In genomic region chr5:75084393-75084870, GRCm38 (mm10) we compare ENCODE assay signal across 16 mouse cellular contexts. TPM values are rescaled to one million over a fixed set of nuclear protein-coding genes. Genes with fewer than 3 reads are reported as not detected.
DNase-seq lines count a peak whose midpoint lies in the region; ATAC-seq and TF ChIP-seq lines count a peak whose summit lies in the region.
"Had no signal": no experiment of that assay in that cellular context is flagged by ENCODE, and none has a peak within 500 bp of the region (broad histone marks: within the 10 kb centered on the region; RNA-seq: fewer than 3 reads in every experiment).

No protein-coding gene starts in this region.

- no peaks in the 10 kb centered on the region for H3K79me2 ChIP-seq in heart, adult 2 months (replicated peaks; ENCODE audit: control insufficient read depth, insufficient read depth, low read length)

- 6% methylated on average over 8 of the region's 8 CpGs for WGBS in heart, embryonic 14.5 days
- 7% methylated on average over 8 of the region's 8 CpGs for WGBS in heart, adult 2 months
- under 1% methylated on average over 8 of the region's 8 CpGs for whole genome bisulfite sequencing in forebrain, embryonic 14.5 days

- ATAC-seq in heart, embryonic 14.5 days (ENCODE audit: insufficient number of reproducible peaks, insufficient read depth, low FRiP score, low read depth) = no peak
- no peak for ATAC-seq in megakaryocyte, adult 5-6 weeks (ENCODE audit: poor library complexity, severe bottlenecking)
- 0 out of 2 replicates have a peak, but pooled peaks have one; percentile 12 for ATAC-seq in forebrain, embryonic 14.5 days
- ATAC-seq: CD4-positive, CD25-positive, alpha-beta regulatory T cell, adult 4 months had no signal

- H3K27me3 ChIP-seq in heart, embryonic 14.5 days (ENCODE audit: control insufficient read depth, insufficient read depth, low read length) = peaks cover 90% of the 10 kb centered on the region
- H3K27me3 ChIP-seq in heart, adult 2 months (ENCODE audit: control insufficient read depth, insufficient read depth, low read length) = peaks cover 33% of the 10 kb centered on the region
- H3K27me3 ChIP-seq in megakaryocyte, embryonic 14.5 days (replicated peaks) = peaks cover 89% of the 10 kb centered on the region
- H3K27me3 ChIP-seq in forebrain, embryonic 14.5 days (replicated peaks; ENCODE audit: control insufficient read depth, insufficient read depth, low read length) = peaks cover 65% of the 10 kb centered on the region

- H3K27ac ChIP-seq in heart, embryonic 14.5 days (replicated peaks in 1 of 2; ENCODE audit: control insufficient read depth in 1 of 2, insufficient read depth in 1 of 2, low read depth in 2 of 2, low read length in 2 of 2) = no peak overlapping the region
- no peak overlapping the region for H3K27ac ChIP-seq in heart, adult 2 months
- peak overlapping the region; percentile 6; the same call in 1 of the 2 replicates for H3K27ac ChIP-seq in forebrain, embryonic 14.5 days (ENCODE audit: low read depth, low read length)
- H3K27ac ChIP-seq: limb, embryonic 12.5 days had no signal

- H3K9me3 ChIP-seq in heart, embryonic 14.5 days (ENCODE audit: control insufficient read depth, low read length) = no peaks in the 10 kb centered on the region
- H3K9me3 ChIP-seq in megakaryocyte, embryonic 14.5 days = 0 out of 2 replicates have a peak, but pooled peaks cover 2% of the 10 kb centered on the region
- H3K9me3 ChIP-seq in forebrain, embryonic 14.5 days (replicated peaks; ENCODE audit: control insufficient read depth, low read length) = no peaks in the 10 kb centered on the region
- H3K9me3 ChIP-seq: limb, embryonic 12.5 days had no signal

- H3K4me2 ChIP-seq in heart, embryonic 14.5 days (ENCODE audit: low read length) = 0 out of 2 replicates have a peak overlapping the region, but pooled peaks have one; percentile 14
- H3K4me2 ChIP-seq in forebrain, embryonic 14.5 days (ENCODE audit: low read length) = peak overlapping the region; percentile 44
- H3K4me2 ChIP-seq: lung, embryonic 14.5 days had no signal

- H3K9ac ChIP-seq in heart, embryonic 14.5 days (ENCODE audit: low read length) = no peak overlapping the region
- no peak overlapping the region for H3K9ac ChIP-seq in heart, adult 2 months (ENCODE audit: low read depth, low read length)
- H3K9ac ChIP-seq in forebrain, embryonic 14.5 days (ENCODE audit: low read length) = no peak overlapping the region
- H3K9ac ChIP-seq: limb, embryonic 12.5 days; lung, embryonic 14.5 days had no signal

- DNase-seq in heart, adult 2 months = no peak
- peak; percentile 83 for DNase-seq in brain, embryonic 14.5 days (ENCODE audit: low read depth)
- peak; percentile 71 for DNase-seq in forebrain, embryonic 14.5 days (ENCODE audit: low spot score)
- DNase-seq in frontal cortex, postnatal 10 days (ENCODE audit: low spot score in 2 of 2) = no peak
- no peak for DNase-seq in lung, postnatal 36 days
- DNase-seq: adrenal gland, postnatal 14 days; kidney, adult 2 months; lung, embryonic 14.5 days; thymus, adult 18-20 months had no signal

- no peaks in the 10 kb centered on the region for H3K36me3 ChIP-seq in heart, embryonic 14.5 days (ENCODE audit: control insufficient read depth, insufficient read depth, low read length)
- H3K36me3 ChIP-seq in heart, adult 2 months (ENCODE audit: control insufficient read depth, insufficient read depth, low read length) = no peaks in the 10 kb centered on the region
- no peaks in the 10 kb centered on the region for H3K36me3 ChIP-seq in megakaryocyte, embryonic 14.5 days (replicated peaks; ENCODE audit: low read length)
- H3K36me3 ChIP-seq in forebrain, embryonic 14.5 days (ENCODE audit: control insufficient read depth, insufficient read depth, low read length) = no peaks in the 10 kb centered on the region
- H3K36me3 ChIP-seq: limb, embryonic 12.5 days had no signal

- no peak for TF ChIP-seq EP300 in heart, adult 2 months (IDR thresholded peaks at IDR 0.05; ENCODE audit: insufficient read depth, low read depth, low read length)

- intact Hi-C loops in heart, adult 2 months (cut with DNase I) = loop anchor here (5.0 kb wide), 1 partner anchor 68 kb away; the partner anchor contains the start of gene Pdgfra

- no peak for TF ChIP-seq CTCF in heart, adult 2 months (IDR thresholded peaks at IDR 0.05)
- no peak for TF ChIP-seq CTCF in brain, embryonic 14.5 days (IDR thresholded peaks at IDR 0.05; ENCODE audit: borderline replicate concordance, extremely low read depth, insufficient read depth, insufficient read length)

- H3K4me3 ChIP-seq in heart, embryonic 14.5 days (ENCODE audit: control insufficient read depth in 1 of 2, insufficient read depth in 1 of 2, low read depth in 1 of 2, low read length in 2 of 2) = no peak overlapping the region
- H3K4me3 ChIP-seq in heart, adult 2 months = no peak overlapping the region; the same call in 1 of the 2 replicates
- peak overlapping the region; percentile 53 for H3K4me3 ChIP-seq in megakaryocyte, embryonic 14.5 days (replicated peaks)
- H3K4me3 ChIP-seq in forebrain, embryonic 14.5 days (ENCODE audit: low read depth, low read length) = no peak overlapping the region; the same call in 1 of the 2 replicates

- TF ChIP-seq POLR2A in heart, adult 2 months (IDR thresholded peaks at IDR 0.05; ENCODE audit: insufficient read depth, low read depth, low read length) = no peak
- TF ChIP-seq POLR2A in brain, embryonic 14.5 days (IDR thresholded peaks at IDR 0.05; ENCODE audit: borderline replicate concordance, extremely low read depth, insufficient read depth, insufficient read length, poor library complexity, severe bottlenecking) = no peak

- peaks cover 3% of the 10 kb centered on the region in 2 experiments; a peak in 1 of 4 replicates for H3K4me1 ChIP-seq in heart, embryonic 14.5 days (ENCODE audit: control insufficient read depth in 2 of 2, insufficient read depth in 2 of 2, low read length in 2 of 2)
- H3K4me1 ChIP-seq in heart, adult 2 months (ENCODE audit: control insufficient read depth, insufficient read depth, low read length) = peaks cover 4% of the 10 kb centered on the region
- H3K4me1 ChIP-seq in megakaryocyte, embryonic 14.5 days = peaks cover 18% of the 10 kb centered on the region
- H3K4me1 ChIP-seq in forebrain, embryonic 14.5 days (ENCODE audit: control insufficient read depth, insufficient read depth, low read length) = peaks cover 15% of the 10 kb centered on the region

RNA-seq across cellular contexts. Expression of gene Gsx2, which starts 9.0 kb away (rescaled TPM):
- polyA plus RNA-seq in heart, embryonic 14.5 days (2014; fragmentation: Nextera tagmentation; extraction: Ambion mirVana) = not detected in 2 replicates
- not detected for total RNA-seq in heart, adult 2 months (2021)
- polyA plus RNA-seq in heart, adult 2 months (2012; rRNA removed) = not detected in 2 replicates
- not detected in 2 replicates for polyA plus RNA-seq in megakaryocyte, embryonic 14.5 days (2012; ENCODE audit: insufficient read depth, low replicate concordance)
- not detected in 2 replicates for total RNA-seq in megakaryocyte, adult 5-6 weeks (2015)
- not detected in 2 replicates for total RNA-seq in megakaryocyte, adult 5-6 weeks (2017)
- polyA plus RNA-seq in brain, embryonic 14.5 days (2012; rRNA removed) = 3.7 and 6.1 TPM in 2 replicates
- polyA plus RNA-seq in forebrain, embryonic 14.5 days (2014; fragmentation: Nextera tagmentation; extraction: Ambion mirVana) = 5.6 and 7.4 TPM in 2 replicates
- total RNA-seq: adrenal gland, postnatal 14 days; heart, adult 18-20 months had no signal
- polyA plus RNA-seq: CD4-positive, CD25-positive, alpha-beta regulatory T cell, adult 4 months; kidney, adult 2 months; limb, embryonic 12.5 days; lung, embryonic 14.5 days; spleen, adult 2 months had no signal

RNA-seq across cellular contexts. Expression of gene Chic2, which starts 39.9 kb away (rescaled TPM):
- polyA plus RNA-seq in heart, embryonic 14.5 days (2014; fragmentation: Nextera tagmentation; extraction: Ambion mirVana) = 38.1 and 40.0 TPM in 2 replicates
- total RNA-seq in heart, adult 2 months (2021) = 10 to 100 TPM; 16.8 to 19.2 TPM
- 3.7 and 8.6 TPM in 2 replicates for polyA plus RNA-seq in heart, adult 2 months (2012; rRNA removed)
- 3.0 and 16.6 TPM in 2 replicates for polyA plus RNA-seq in megakaryocyte, embryonic 14.5 days (2012; ENCODE audit: insufficient read depth, low replicate concordance)
- total RNA-seq in megakaryocyte, adult 5-6 weeks (2015) = 56.8 and 62.3 TPM in 2 replicates
- 41.4 and 49.9 TPM in 2 replicates for total RNA-seq in megakaryocyte, adult 5-6 weeks (2017)
- polyA plus RNA-seq in brain, embryonic 14.5 days (2012; rRNA removed) = 27.9 and 31.6 TPM in 2 replicates
- polyA plus RNA-seq in forebrain, embryonic 14.5 days (2014; fragmentation: Nextera tagmentation; extraction: Ambion mirVana) = 40.6 and 48.0 TPM in 2 replicates

Comparison
In these comparisons a context has a peak if more than half of its experiments do, and no peak if none do; other contexts are left out.
1. DNase-seq: peak in brain, embryonic 14.5 days (single experiment) and forebrain, embryonic 14.5 days (single experiment); none in heart, adult 2 months (0 of 2), frontal cortex, postnatal 10 days (0 of 2) and lung, postnatal 36 days (single experiment).